Comparison of ENCODE assay signal across 8 mouse cellular contexts in the genomic region with DNA sequence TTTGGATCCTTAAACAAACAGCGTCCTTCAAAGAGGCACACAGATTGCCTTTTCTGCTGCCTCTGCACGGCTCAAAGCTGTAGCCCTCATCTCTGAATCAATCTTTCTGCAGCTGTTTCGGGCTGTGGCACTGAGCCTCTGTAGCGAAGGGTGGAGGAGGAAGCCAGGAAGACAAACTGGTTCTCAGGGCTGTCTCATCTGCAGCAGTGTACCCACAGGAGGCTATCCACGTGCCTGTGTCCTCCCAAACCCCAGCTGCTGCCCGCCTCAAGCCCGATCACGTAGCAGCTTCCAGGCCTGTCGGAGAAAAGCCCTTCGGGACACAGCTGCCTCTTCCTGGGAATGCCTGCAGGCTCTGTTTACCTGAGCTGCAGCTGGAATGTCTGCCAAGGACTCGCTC.
DNase-seq lines count a peak whose midpoint lies in the region; ATAC-seq and TF ChIP-seq lines count a peak whose summit lies in the region.

No protein-coding gene starts in this region.

- no peak; the same call in 1 of the 2 replicates for TF ChIP-seq POLR2A in spleen, adult 2 months (IDR thresholded peaks at IDR 0.05; ENCODE audit: low read depth, low read length)

- H3K9ac ChIP-seq in hindbrain, postnatal 0 days (replicated peaks; ENCODE audit: low read length) = no peak overlapping the region; the same call in 1 of the 2 replicates

- H3K4me2 ChIP-seq in hindbrain, postnatal 0 days (ENCODE audit: low read depth, low read length) = peak overlapping the region; percentile 46

- ATAC-seq in CD4-positive, CD25-positive, alpha-beta regulatory T cell, adult 4 months = peak; percentile 14
- ATAC-seq in hindbrain, postnatal 0 days = peak; percentile 72

- H3K4me1 ChIP-seq in hindbrain, postnatal 0 days (ENCODE audit: insufficient read depth, low read length) = peaks cover 13% of the 10 kb centered on the region; the same call in 1 of the 2 replicates
- H3K4me1 ChIP-seq in spleen, adult 2 months (ENCODE audit: control insufficient read depth, insufficient read depth, insufficient read length) = peaks cover 29% of the 10 kb centered on the region

- DNase-seq in embryo, embryonic 10 days (ENCODE audit: low spot score) = peak; percentile 44
- DNase-seq in gastrocnemius, postnatal 14 days = peak; percentile 73
- DNase-seq in hindbrain, postnatal 0 days (ENCODE audit: low spot score) = peak; percentile 30
- DNase-seq in left cerebral cortex, postnatal 10 days (ENCODE audit: extremely low spot score in 1 of 2, low spot score in 2 of 2) = peak; percentile 13 to 62
- peak; percentile 65 for DNase-seq in lung, postnatal 36 days
- peak in 1 of 2 experiments; percentile 45 for DNase-seq in spleen, adult 2 months (ENCODE audit: low read depth in 1 of 2, low spot score in 2 of 2)
- no peak for DNase-seq in cerebellum, postnatal 25 days

- WGBS in hindbrain, postnatal 0 days = 12% methylated on average over 11 of the region's 11 CpGs
- 17% methylated on average over 11 of the region's 11 CpGs for WGBS in spleen, adult 2 months

- no peaks in the 10 kb centered on the region for H3K9me3 ChIP-seq in hindbrain, postnatal 0 days (ENCODE audit: low read length)

- H3K27ac ChIP-seq in hindbrain, postnatal 0 days = peak overlapping the region; percentile 71
- peak overlapping the region; percentile 83 for H3K27ac ChIP-seq in spleen, adult 2 months (ENCODE audit: insufficient read depth, low read length)

- intact Hi-C loops in gastrocnemius, postnatal 14 days (cut with DNase I; ENCODE audit: low total_unique reads) = loop anchor here (5.0 kb wide), 1 partner anchor 56 kb away; no protein-coding TSS in a partner anchor
- intact Hi-C loops in left cerebral cortex, postnatal 10 days (cut with DNase I) = loop anchor here (5.0 kb wide), 1 partner anchor 81 kb away; no protein-coding TSS in a partner anchor

- TF ChIP-seq CTCF in hindbrain, postnatal 0 days (IDR thresholded peaks at IDR 0.05; ENCODE audit: low read depth) = no peak
- no peak for TF ChIP-seq CTCF in spleen, adult 2 months (IDR thresholded peaks at IDR 0.05; ENCODE audit: extremely low read depth, insufficient read depth, insufficient read length, insufficient replicate concordance)

- no peaks in the 10 kb centered on the region for H3K27me3 ChIP-seq in hindbrain, postnatal 0 days (ENCODE audit: insufficient read depth, low read length)
- no peaks in the 10 kb centered on the region for H3K27me3 ChIP-seq in spleen, adult 2 months (ENCODE audit: control insufficient read depth, insufficient read depth, low read length)

- H3K4me3 ChIP-seq in hindbrain, postnatal 0 days (ENCODE audit: low read length) = no peak overlapping the region
- H3K4me3 ChIP-seq in spleen, adult 2 months (ENCODE audit: extremely low read depth, insufficient read depth, insufficient read length) = peak overlapping the region; percentile 14; the same call in 1 of the 2 replicates

- H3K36me3 ChIP-seq in hindbrain, postnatal 0 days (ENCODE audit: insufficient read depth, low read length) = no peaks in the 10 kb centered on the region
- H3K36me3 ChIP-seq in spleen, adult 2 months (ENCODE audit: control insufficient read depth, insufficient read depth, low read length) = no peaks in the 10 kb centered on the region

Comparison
In these comparisons a context has a peak if more than half of its experiments do, and no peak if none do; other contexts are left out.
1. DNase-seq: peak in embryo, embryonic 10 days (single experiment), gastrocnemius, postnatal 14 days (single experiment), hindbrain, postnatal 0 days (single experiment), left cerebral cortex, postnatal 10 days (2 of 2) and lung, postnatal 36 days (single experiment); none in cerebellum, postnatal 25 days (0 of 2).